Mouse (Mus musculus) neural tube, embryonic 12.5 days (tissue): ENCODE data around the gene Fbxo46. TPM values are rescaled to one million over a fixed set of nuclear protein-coding genes. Genes with fewer than 3 reads are reported as not detected.
A peak's percentile ranks its signal among the peaks of the same experiment; 100 is the strongest.

Experiments used
- ATAC-seq: fragments of 200-750 bp; cut with Nextera tagmentation; 2 replicates; pipeline ENCODE4 v1.8.0; 2017; ENCODE audit warnings: low read depth, mild to moderate bottlenecking, moderate TSS enrichment, moderate library complexity; ENCODE audit not compliant: low FRiP score
- H3K27ac ChIP-seq: fragments of 300-500 bp; sonication (generic); 2 replicates; pipeline ENCODE4 v1.5.1; 2016
- H3K27me3 ChIP-seq: fragments of 300-500 bp; sonication (generic); replicated peaks from 2 replicates; pipeline ENCODE4 v1.6.1; 2016; ENCODE audit warnings: mild to moderate bottlenecking
- H3K36me3 ChIP-seq: fragments of 300-500 bp; sonication (generic); 2 replicates; pipeline ENCODE4 v1.6.1; 2016; ENCODE audit warnings: mild to moderate bottlenecking
- H3K4me1 ChIP-seq: fragments of 300-500 bp; sonication (generic); 2 replicates; pipeline ENCODE4 v1.6.1; 2016
- H3K4me2 ChIP-seq: fragments of 300-500 bp; sonication (generic); replicated peaks from 2 replicates; pipeline ENCODE4 v1.6.1; 2016; ENCODE audit warnings: mild to moderate bottlenecking
- H3K4me3 ChIP-seq: fragments of 300-500 bp; sonication (generic); 2 replicates; pipeline ENCODE4 v1.5.1; 2016
- H3K9ac ChIP-seq: fragments of 300-500 bp; sonication (generic); 2 replicates; pipeline ENCODE4 v1.6.1; 2016; ENCODE audit warnings: mild to moderate bottlenecking
- H3K9me3 ChIP-seq: fragments of 300-500 bp; sonication (generic); 2 replicates; pipeline ENCODE4 v1.6.1; 2016; ENCODE audit warnings: mild to moderate bottlenecking
- WGBS: fragments of 180-500 bp; shearing (Covaris S2); methylation state at CpG from one replicate; pipeline ENCODE4 v1.1.7; 2016; 5-methylcytosine and 5-hydroxymethylcytosine counted together
- polyA plus RNA-seq: library from polyadenylated mRNA; unstranded; fragments of >200 nt; fragmentation: Nextera tagmentation; extraction: Ambion mirVana; gene quantifications from 2 replicates; pipeline ENCODE4 v1.2.1, GENCODE M21; 2016

Fbxo46 gene
- polyA plus RNA-seq, 1 experiment from 2014 or later: 18.3 TPM

- 88% methylated on average over 1 of the region's 1 CpGs for WGBS
Measured at GRCm38 (mm10) chr7:19109565-19109964, 10.1 kb upstream of the Fbxo46 start.

GRCm38 (mm10) chr7:19118028-19118771 is 1.5 kb upstream of the Fbxo46 start, which contains the start of gene Gm4969:
TSS of gene Gm4969 (minus strand) at chr7:19118368.
- no peaks in the 10 kb centered on the region for H3K36me3 ChIP-seq
- H3K4me1 ChIP-seq: peaks cover 18% of the 10 kb centered on the region
- peak within 1 kb of the TSS; percentile 51 for H3K4me2 ChIP-seq
- H3K27me3 ChIP-seq: 0 out of 2 replicates have a peak, but pooled peaks cover 5% of the 10 kb centered on the region
- H3K9ac ChIP-seq: no peak within 1 kb of the TSS
- ATAC-seq: peak; percentile 26; the same call in 1 of the 2 replicates
- H3K4me3 ChIP-seq: peak within 1 kb of the TSS; percentile 26; the same call in 1 of the 2 replicates
- peaks cover 4% of the 10 kb centered on the region; the same call in 1 of the 2 replicates for H3K9me3 ChIP-seq
- WGBS: 22% methylated on average over 64 of the region's 64 CpGs
- no peak within 1 kb of the TSS for H3K27ac ChIP-seq

More at GRCm38 (mm10) chr7:19109565-19109964, 10.1 kb upstream of the Fbxo46 start:
- Histone ChIP-seq H3K4me2 (no peak overlapping the region), H3K36me3 (no peaks in the 10 kb centered on the region), H3K4me3 (no peak overlapping the region), H3K9ac (no peak overlapping the region), H3K27me3 (no peaks in the 10 kb centered on the region), H3K9me3 (no peaks in the 10 kb centered on the region), H3K4me1 (no peaks in the 10 kb centered on the region), H3K27ac (no peak overlapping the region)
- ATAC-seq: no peak

- no peak overlapping the region for H3K27ac ChIP-seq
- H3K4me3 ChIP-seq: no peak overlapping the region
- 0 out of 2 replicates have a peak, but pooled peaks cover 5% of the 10 kb centered on the region for H3K27me3 ChIP-seq
- peaks cover 18% of the 10 kb centered on the region for H3K4me1 ChIP-seq
- peak; percentile 20 for ATAC-seq
- peaks cover 4% of the 10 kb centered on the region; the same call in 1 of the 2 replicates for H3K9me3 ChIP-seq
- WGBS: 97% methylated on average over 8 of the region's 8 CpGs
- no peak overlapping the region for H3K9ac ChIP-seq
- 0 out of 2 replicates have a peak overlapping the region, but pooled peaks have one; percentile 7 for H3K4me2 ChIP-seq
- H3K36me3 ChIP-seq: no peaks in the 10 kb centered on the region
Measured at GRCm38 (mm10) chr7:19119083-19119482, 576 bp upstream of the Fbxo46 start.

- no peak overlapping the region for H3K4me2 ChIP-seq
- WGBS: 93% methylated on average over 4 of the region's 4 CpGs
- H3K27ac ChIP-seq: no peak overlapping the region
- H3K9me3 ChIP-seq: peaks cover 4% of the 10 kb centered on the region; the same call in 1 of the 2 replicates
- no peak overlapping the region for H3K9ac ChIP-seq
- H3K36me3 ChIP-seq: no peaks in the 10 kb centered on the region; the same call in 1 of the 2 replicates
- 0 out of 2 replicates have a peak, but pooled peaks cover 5% of the 10 kb centered on the region for H3K27me3 ChIP-seq
- H3K4me1 ChIP-seq: peaks cover 18% of the 10 kb centered on the region
- no peak overlapping the region for H3K4me3 ChIP-seq
- ATAC-seq: no peak
Measured at GRCm38 (mm10) chr7:19121686-19122085, 2.0 kb downstream of the Fbxo46 start.

GRCm38 (mm10) chr7:19124713-19125112 is 5.1 kb downstream of the Fbxo46 start:
- H3K4me3 ChIP-seq: no peak overlapping the region
- H3K4me1 ChIP-seq: peaks cover 12% of the 10 kb centered on the region
- H3K9ac ChIP-seq: 0 out of 2 replicates have a peak overlapping the region, but pooled peaks have one; percentile 8
- peaks cover under 1% of the 10 kb centered on the region; the same call in 1 of the 2 replicates for H3K36me3 ChIP-seq
- 91% methylated on average over 6 of the region's 6 CpGs for WGBS
- no peak overlapping the region for H3K4me2 ChIP-seq
- no peaks in the 10 kb centered on the region for H3K27me3 ChIP-seq
- H3K27ac ChIP-seq: no peak overlapping the region
- ATAC-seq: no peak
- H3K9me3 ChIP-seq: no peaks in the 10 kb centered on the region

GRCm38 (mm10) chr7:19127744-19128143 is 8.1 kb downstream of the Fbxo46 start:
- Histone ChIP-seq H3K9me3 (no peaks in the 10 kb centered on the region), H3K9ac (no peak overlapping the region), H3K27me3 (no peaks in the 10 kb centered on the region), H3K27ac (no peak overlapping the region), H3K4me2 (no peak overlapping the region), H3K4me1 (peaks cover 14% of the 10 kb centered on the region), H3K4me3 (no peak overlapping the region), H3K36me3 (peaks cover 3% of the 10 kb centered on the region; the same call in 1 of the 2 replicates)
- WGBS: 93% methylated on average over 5 of the region's 5 CpGs
- ATAC-seq: no peak

- no peak for ATAC-seq
- WGBS: 93% methylated on average over 5 of the region's 5 CpGs
Measured at GRCm38 (mm10) chr7:19129396-19129795, 9.7 kb downstream of the Fbxo46 start.

GRCm38 (mm10) chr7:19130657-19131056 is 11.0 kb downstream of the Fbxo46 start:
- ATAC-seq: no peak
- H3K4me2 ChIP-seq: peak overlapping the region; percentile 65
- H3K36me3 ChIP-seq: peaks cover 17% of the 10 kb centered on the region

More at GRCm38 (mm10) chr7:19129396-19129795, 9.7 kb downstream of the Fbxo46 start:
- no peak overlapping the region for H3K27ac ChIP-seq
- H3K4me2 ChIP-seq: no peak overlapping the region
- H3K36me3 ChIP-seq: peaks cover 4% of the 10 kb centered on the region; the same call in 1 of the 2 replicates
- no peak overlapping the region for H3K4me3 ChIP-seq
- H3K4me1 ChIP-seq: peaks cover 14% of the 10 kb centered on the region
- H3K9ac ChIP-seq: no peak overlapping the region
- H3K27me3 ChIP-seq: no peaks in the 10 kb centered on the region
- H3K9me3 ChIP-seq: no peaks in the 10 kb centered on the region

GRCm38 (mm10) chr7:19131324-19131848 is 11.7 kb downstream of the Fbxo46 start:
- ATAC-seq: peak; percentile 98
- Histone ChIP-seq H3K36me3 (peaks cover 24% of the 10 kb centered on the region), H3K4me3 (peak overlapping the region; percentile 35), H3K4me2 (peak overlapping the region; percentile 65), H3K9me3 (no peaks in the 10 kb centered on the region), H3K4me1 (peaks cover 14% of the 10 kb centered on the region), H3K27me3 (no peaks in the 10 kb centered on the region), H3K27ac (peak overlapping the region; percentile 84), H3K9ac (peak overlapping the region; percentile 56)
- WGBS: under 1% methylated on average over 39 of the region's 39 CpGs

More at GRCm38 (mm10) chr7:19130657-19131056, 11.0 kb downstream of the Fbxo46 start:
- Histone ChIP-seq H3K4me1 (peaks cover 14% of the 10 kb centered on the region), H3K4me3 (peak overlapping the region; percentile 35; the same call in 1 of the 2 replicates), H3K27ac (peak overlapping the region; percentile 84), H3K9ac (peak overlapping the region; percentile 56; the same call in 1 of the 2 replicates), H3K9me3 (no peaks in the 10 kb centered on the region), H3K27me3 (no peaks in the 10 kb centered on the region)
- 36% methylated on average over 4 of the region's 4 CpGs for WGBS

- ATAC-seq: no peak
- H3K9ac ChIP-seq: no peak overlapping the region
- H3K4me3 ChIP-seq: no peak overlapping the region
- no peaks in the 10 kb centered on the region for H3K9me3 ChIP-seq
- 98% methylated on average over 13 of the region's 13 CpGs for WGBS
- H3K27me3 ChIP-seq: no peaks in the 10 kb centered on the region
- H3K4me2 ChIP-seq: no peak overlapping the region
- peaks cover 65% of the 10 kb centered on the region for H3K36me3 ChIP-seq
- no peak overlapping the region for H3K27ac ChIP-seq
- H3K4me1 ChIP-seq: peaks cover 6% of the 10 kb centered on the region
Measured at GRCm38 (mm10) chr7:19136168-19136567, 16.5 kb downstream of the Fbxo46 start.

GRCm38 (mm10) chr7:19136673-19137334 is 17.1 kb downstream of the Fbxo46 start:
- Histone ChIP-seq H3K36me3 (peaks cover 68% of the 10 kb centered on the region), H3K27ac (no peak overlapping the region), H3K27me3 (no peaks in the 10 kb centered on the region), H3K9me3 (no peaks in the 10 kb centered on the region), H3K4me2 (no peak overlapping the region), H3K4me3 (no peak overlapping the region), H3K9ac (no peak overlapping the region), H3K4me1 (peaks cover 3% of the 10 kb centered on the region)
- no peak for ATAC-seq
- WGBS: 94% methylated on average over 38 of the region's 38 CpGs

GRCm38 (mm10) chr7:19137380-19137779 is 17.7 kb downstream of the Fbxo46 start:
- no peak overlapping the region for H3K27ac ChIP-seq
- H3K9ac ChIP-seq: no peak overlapping the region
- no peaks in the 10 kb centered on the region for H3K9me3 ChIP-seq
- no peak overlapping the region for H3K4me3 ChIP-seq
- ATAC-seq: no peak
- WGBS: 61% methylated on average over 5 of the region's 5 CpGs
- no peaks in the 10 kb centered on the region for H3K27me3 ChIP-seq
- no peak overlapping the region for H3K4me2 ChIP-seq
- H3K36me3 ChIP-seq: peaks cover 68% of the 10 kb centered on the region
- no peaks in the 10 kb centered on the region for H3K4me1 ChIP-seq
